Mouse (Mus musculus): ENCODE measurements at regions not wholly inside any gene's neighbourhood (a gene's known extent, or its start where the extent isn't known, plus 50 kb on each side); places are given as distances from the start of the nearest gene placed in this dataset.
A peak's percentile ranks its signal among the peaks of the same experiment; 100 is the strongest.

- peak; percentile 20 for DNase-seq (ENCODE audit: low read depth, low spot score)
Measured at GRCm38 (mm10) chr1:103057006-103057405, 1711.3 kb upstream of the Cdh20 start.

DNA sequence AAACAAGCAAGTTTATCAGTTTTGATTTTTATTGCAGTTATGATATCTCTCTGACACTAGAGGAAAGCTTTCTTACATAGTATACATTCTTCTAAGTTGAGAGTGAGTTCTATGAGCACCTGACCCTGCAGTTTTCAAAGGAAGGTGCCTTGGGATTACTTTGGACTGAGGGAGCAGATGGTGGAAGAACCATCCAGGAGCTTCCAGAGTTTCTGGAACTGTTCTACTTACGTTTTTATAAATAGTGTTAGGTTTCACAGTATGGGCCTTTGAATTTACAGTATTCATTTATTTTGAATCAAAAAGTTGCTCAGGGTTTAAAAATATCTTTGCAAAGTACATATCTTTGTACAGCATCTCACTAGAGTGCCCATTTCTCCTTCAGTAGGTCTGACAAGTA is 1697.3 kb upstream of the Cdh20 start:
- peak; percentile 24 for DNase-seq (ENCODE audit: low read depth, low spot score)

DNA sequence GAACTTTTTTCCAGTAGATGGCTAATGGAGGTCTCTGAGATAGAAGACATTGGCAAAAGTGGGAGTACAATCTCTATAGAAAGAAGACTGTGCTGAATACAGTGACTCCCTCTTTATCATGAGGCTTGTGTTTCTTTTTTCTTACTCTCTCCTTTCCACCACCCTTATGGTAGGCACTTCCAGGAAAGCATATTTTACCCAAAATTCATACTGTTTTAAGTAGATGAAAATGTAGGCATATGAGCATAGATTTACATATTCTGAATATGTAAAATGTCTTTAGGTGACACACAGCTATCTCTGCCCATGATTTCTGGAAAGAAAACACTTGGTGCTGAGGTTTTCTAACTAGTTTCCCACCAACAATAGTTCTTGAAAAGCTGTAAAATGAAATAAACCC is 1691.7 kb upstream of the Cdh20 start:
- no peak for DNase-seq (ENCODE audit: low read depth, low spot score)

DNA sequence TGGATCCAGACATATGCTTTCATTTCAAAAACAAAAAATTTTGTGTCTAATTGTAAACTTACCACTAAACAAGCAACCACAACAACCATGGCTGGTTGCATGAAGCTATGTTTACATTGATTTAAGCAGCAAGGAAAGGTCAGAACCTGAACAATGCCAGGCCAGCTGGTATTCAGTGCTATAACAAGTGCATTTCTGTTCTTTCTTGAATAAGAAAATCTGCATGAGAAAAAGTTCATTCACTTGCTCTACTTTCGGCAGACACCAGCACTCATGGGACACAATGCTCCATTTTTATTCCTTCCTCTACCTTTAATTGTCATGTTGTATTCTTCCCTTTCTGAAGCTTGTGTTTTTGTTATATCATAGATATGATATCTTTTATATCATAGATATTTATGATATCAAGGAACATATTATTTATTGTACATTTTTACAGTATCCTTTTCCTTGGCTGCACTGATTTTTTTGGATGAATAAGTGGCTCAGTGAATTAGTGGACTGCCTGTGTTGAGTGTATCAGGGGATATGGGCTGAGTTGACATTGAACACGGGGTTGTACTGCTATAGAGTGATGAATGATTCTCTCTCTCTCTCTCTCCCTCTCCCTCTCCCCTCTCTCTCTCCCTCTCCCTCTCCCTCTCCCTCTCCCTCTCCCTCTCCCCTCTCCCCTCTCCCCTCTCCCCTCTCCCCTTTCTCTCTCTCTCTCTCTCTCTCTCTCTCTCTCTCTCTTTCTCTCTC is 1674.3 kb upstream of the Cdh20 start:
- no peak for DNase-seq (ENCODE audit: low read depth, low spot score)
